Mouse (Mus musculus): Measurements from ENCODE around the gene Dnm1.

Dnm1 gene

GRCm38 (mm10) chr2:32353007-32353542 is at the start of gene Dnm1:
TSS of gene Dnm1 (minus strand) at chr2:32353338.
- ChIA-PET POLR2A (interaction anchor here in 2 of 4 experiments (0.8 to 1.7 kb wide), 3 partner anchors 10 to 14 kb away, joined by 4 to 7 read pairs (median 4); no protein-coding TSS in a partner anchor), CTCF (interaction anchor here (0.6 to 2.3 kb wide), 18 partner anchors 9 to 219 kb away, joined by 3 to 9 read pairs (median 4); partner anchors contain the start of gene 1110008P14Rik (in 1 of the 4))

- CTCF ChIA-PET = interaction anchor here in 2 of 4 experiments (0.7 to 2.0 kb wide), 3 partner anchors 8 to 33 kb away, joined by 3 to 6 read pairs (median 3); no protein-coding TSS in a partner anchor
- POLR2A ChIA-PET = interaction anchor here in 2 of 4 experiments (0.6 to 1.9 kb wide), 9 partner anchors 11 to 1441 kb away, joined by 3 to 6 read pairs (median 3); partner anchors contain the start of genes 1110008P14Rik (in 1 of the 2) and Swi5 (in 1 of the 2)
Measured at GRCm38 (mm10) chr2:32396695-32397094, 43.6 kb upstream of the Dnm1 start.

GRCm38 (mm10) chr2:32395946-32396621 is 42.9 kb upstream of the Dnm1 start:
- CTCF ChIA-PET = interaction anchor here in 2 of 4 experiments (0.7 to 2.0 kb wide), 3 partner anchors 8 to 14 kb away, joined by 3 to 6 read pairs (median 3); no protein-coding TSS in a partner anchor
- POLR2A ChIA-PET = interaction anchor here in 2 of 4 experiments (0.6 to 1.2 kb wide), 4 partner anchors 33 to 108 kb away, joined by 3 to 6 read pairs (median 3); partner anchors contain the start of gene Swi5 (in 1 of the 2)

- ChIA-PET CTCF (interaction anchor here in 3 of 4 experiments (0.5 to 1.3 kb wide), 4 partner anchors 9 to 14 kb away, joined by 3 to 5 read pairs (median 4); partner anchors contain the start of gene 1110008P14Rik (in 1 of the 3)), POLR2A (interaction anchor here in 2 of 4 experiments (1.0 to 1.5 kb wide), 5 partner anchors 11 to 262 kb away, joined by 3 to 4 read pairs (median 3); no protein-coding TSS in a partner anchor)
Measured at GRCm38 (mm10) chr2:32395484-32395945, 42.4 kb upstream of the Dnm1 start, which contains the start of gene Ptges2. TSS of gene Ptges2 (plus strand) at chr2:32395896.

- CTCF ChIA-PET = interaction anchor here (0.5 to 1.3 kb wide), 5 partner anchors 9 to 175 kb away, joined by 3 to 5 read pairs (median 4); partner anchors contain the start of gene 1110008P14Rik (in 1 of the 4)
- POLR2A ChIA-PET = interaction anchor here in 2 of 4 experiments (0.6 to 1.5 kb wide), 9 partner anchors 11 to 435 kb away, joined by 3 to 4 read pairs (median 3); partner anchors contain the start of gene 1110008P14Rik (in 1 of the 2)
Measured at GRCm38 (mm10) chr2:32394973-32395372, 41.8 kb upstream of the Dnm1 start.

GRCm38 (mm10) chr2:32392063-32392462 is 38.9 kb upstream of the Dnm1 start:
- POLR2A ChIA-PET = interaction anchor here in 2 of 4 experiments (0.5 to 1.6 kb wide), 3 partner anchors 100 to 217 kb away, joined by 3 to 4 read pairs (median 3); no protein-coding TSS in a partner anchor
- CTCF ChIA-PET = interaction anchor here in 2 of 4 experiments (0.7 to 1.7 kb wide), 3 partner anchors 10 to 84 kb away, joined by 3 to 5 read pairs (median 3); partner anchors contain the start of gene 1110008P14Rik (in 1 of the 2)

- POLR2A ChIA-PET = interaction anchor here in 3 of 4 experiments (0.6 to 1.2 kb wide), 6 partner anchors 9 to 495 kb away, joined by 3 to 4 read pairs (median 3); partner anchors contain the start of gene 1110008P14Rik (in 3 of the 3)
- CTCF ChIA-PET = interaction anchor here in 3 of 4 experiments (0.6 to 1.7 kb wide), 4 partner anchors 8 to 98 kb away, joined by 3 to 11 read pairs (median 5); no protein-coding TSS in a partner anchor
Measured at GRCm38 (mm10) chr2:32390871-32391270, 37.7 kb upstream of the Dnm1 start.

GRCm38 (mm10) chr2:32389157-32389556 is 36.0 kb upstream of the Dnm1 start:
- POLR2A ChIA-PET = interaction anchor here in 1 of 4 experiments (0.7 to 1.8 kb wide), 2 partner anchors 9 to 101 kb away, joined by 3 to 5 read pairs; partner anchors contain the start of gene Swi5
- CTCF ChIA-PET = interaction anchor here in 3 of 4 experiments (0.6 to 1.8 kb wide), 3 partner anchors 16 to 277 kb away, joined by 5 to 9 read pairs (median 5); no protein-coding TSS in a partner anchor

- POLR2A ChIA-PET = interaction anchor here in 1 of 4 experiments (1.8 kb wide), 1 partner anchor 8 kb away, joined by 5 read pairs; no protein-coding TSS in a partner anchor
- CTCF ChIA-PET = interaction anchor here in 2 of 4 experiments (0.7 to 1.3 kb wide), 3 partner anchors 17 to 80 kb away, joined by 3 to 6 read pairs (median 5); no protein-coding TSS in a partner anchor
Measured at GRCm38 (mm10) chr2:32387706-32388490, 34.8 kb upstream of the Dnm1 start, which contains the start of gene Lcn2. TSS of gene Lcn2 (minus strand) at chr2:32388252.

GRCm38 (mm10) chr2:32382689-32383088 is 29.6 kb upstream of the Dnm1 start:
- ChIA-PET CTCF (interaction anchor here in 3 of 4 experiments (0.6 to 2.0 kb wide), 6 partner anchors 20 to 75 kb away, joined by 3 to 25 read pairs (median 6); no protein-coding TSS in a partner anchor), POLR2A (interaction anchor here in 3 of 4 experiments (0.7 to 1.3 kb wide), 3 partner anchors 8 to 15 kb away, joined by 3 to 4 read pairs (median 3); no protein-coding TSS in a partner anchor)

- ChIA-PET CTCF (interaction anchor here (0.6 to 2.0 kb wide), 24 partner anchors 9 to 248 kb away, joined by 3 to 25 read pairs (median 3); partner anchors contain the start of gene Dnm1 (in 1 of the 4)), POLR2A (interaction anchor here in 3 of 4 experiments (0.5 to 1.4 kb wide), 26 partner anchors 9 to 554 kb away, joined by 3 to 6 read pairs (median 3); partner anchors contain the start of genes Ciz1 (in 1 of the 3) and Swi5 (in 1 of the 3))
Measured at GRCm38 (mm10) chr2:32381775-32382223, 28.7 kb upstream of the Dnm1 start, which contains the start of gene 1110008P14Rik. TSS of gene 1110008P14Rik (minus strand) at chr2:32381938.

GRCm38 (mm10) chr2:32381141-32381774 is 28.1 kb upstream of the Dnm1 start:
- POLR2A ChIA-PET = interaction anchor here in 3 of 4 experiments (0.5 to 1.4 kb wide), 26 partner anchors 9 to 1958 kb away, joined by 3 to 6 read pairs (median 3); partner anchors contain the start of genes Ciz1 (in 1 of the 3) and Swi5 (in 1 of the 3)

GRCm38 (mm10) chr2:32380001-32380500 is 26.9 kb upstream of the Dnm1 start:
- CTCF ChIA-PET = no interaction called here

More at GRCm38 (mm10) chr2:32381141-32381774, 28.1 kb upstream of the Dnm1 start:
- CTCF ChIA-PET = interaction anchor here (0.6 to 2.0 kb wide), 20 partner anchors 9 to 247 kb away, joined by 3 to 25 read pairs (median 3); partner anchors contain the start of gene Dnm1 (in 1 of the 4)

GRCm38 (mm10) chr2:32376963-32377362 is 23.8 kb upstream of the Dnm1 start:
- ChIA-PET POLR2A (no interaction called here), CTCF (no interaction called here)

More at GRCm38 (mm10) chr2:32380001-32380500, 26.9 kb upstream of the Dnm1 start:
- POLR2A ChIA-PET = interaction anchor here in 2 of 4 experiments (0.6 to 1.1 kb wide), 5 partner anchors 9 to 141 kb away, joined by 3 to 5 read pairs (median 3); partner anchors contain the start of gene Lcn2 (in 1 of the 2)

- POLR2A ChIA-PET = interaction anchor here in 2 of 4 experiments (0.8 to 1.3 kb wide), 5 partner anchors 8 to 138 kb away, joined by 3 to 5 read pairs (median 4); partner anchors contain the start of gene Slc25a25 (in 1 of the 2)
Measured at GRCm38 (mm10) chr2:32375317-32375940, 22.3 kb upstream of the Dnm1 start.

More at GRCm38 (mm10) chr2:32375317-32375940, 22.3 kb upstream of the Dnm1 start:
- CTCF ChIA-PET = interaction anchor here in 1 of 4 experiments (0.8 to 1.3 kb wide), 2 partner anchors 29 to 70 kb away, joined by 4 to 6 read pairs; no protein-coding TSS in a partner anchor

All from embryonic stem cell, embryonic (primary cell).